Mouse (Mus musculus) A20 (cell line): ENCODE measurements at regions not wholly inside any gene's neighbourhood (a gene's known extent, or its start where the extent isn't known, plus 50 kb on each side); places are given as distances from the start of the nearest gene placed in this dataset.

Source experiments
- DNase-seq: peaks from one replicate; pipeline ENCODE4 v3.0.0-alpha.2; 2011; ENCODE audit warnings: low read depth, low spot score

DNA sequence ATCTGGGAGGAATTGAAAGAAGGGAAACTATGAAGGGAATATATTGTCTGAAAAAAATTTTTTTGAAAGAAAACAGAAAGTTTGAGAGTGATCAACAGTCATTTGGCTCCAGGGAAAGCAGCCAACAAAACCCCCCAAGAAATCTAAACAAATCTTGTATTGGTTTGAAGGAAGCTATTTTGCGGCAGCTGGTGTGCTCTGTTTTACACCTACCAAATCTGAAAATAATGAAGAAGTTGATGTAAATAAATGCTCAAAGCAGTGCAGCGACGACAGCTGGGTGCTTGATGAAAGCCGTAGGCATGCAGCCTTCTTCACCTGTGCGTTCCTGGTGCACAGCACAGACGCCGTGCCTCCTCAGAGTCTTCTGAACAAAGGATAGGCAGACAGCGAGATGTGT is 488.2 kb downstream of the Tmem132b start:
- DNase-seq: no peak

DNA sequence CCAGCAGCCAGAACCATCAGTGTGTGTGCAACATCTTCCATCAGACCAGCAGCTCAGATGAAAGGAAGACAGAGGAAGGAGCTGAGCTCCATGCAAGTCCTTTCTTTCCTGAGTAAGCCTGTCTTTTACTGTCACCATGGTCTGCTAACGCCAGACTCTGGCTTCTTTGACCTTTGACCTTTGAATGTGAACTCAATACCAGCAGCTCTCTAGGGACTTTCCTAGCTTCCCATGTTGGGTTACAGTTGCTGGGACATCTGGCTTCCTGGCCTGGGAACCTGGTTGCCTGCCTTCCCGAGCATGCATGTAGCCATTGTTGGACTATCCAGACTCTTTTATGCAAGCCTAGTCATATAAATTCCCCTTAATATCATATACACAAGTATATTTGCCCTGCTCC is 492.3 kb downstream of the Tmem132b start:
- no peak for DNase-seq

DNA sequence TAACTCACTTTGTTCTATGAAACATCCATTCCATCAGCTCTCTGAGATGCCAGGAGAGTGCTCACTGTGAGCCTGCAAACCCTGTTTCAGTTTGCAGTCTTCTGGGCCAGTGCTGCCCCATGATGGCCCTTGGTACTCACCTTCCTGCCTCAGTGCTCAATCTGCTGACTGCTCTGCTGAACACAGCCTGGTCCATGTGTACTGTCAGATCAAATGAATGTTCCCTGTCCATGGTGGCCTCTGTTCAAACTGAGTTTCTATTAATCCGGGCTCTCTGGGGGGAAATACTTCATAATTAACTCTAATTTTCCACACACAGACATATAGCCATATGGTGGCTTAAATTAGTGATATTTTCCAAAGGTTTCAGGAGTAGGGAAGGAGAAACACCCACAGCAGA is 503.3 kb downstream of the Tmem132b start:
- no peak for DNase-seq

DNA sequence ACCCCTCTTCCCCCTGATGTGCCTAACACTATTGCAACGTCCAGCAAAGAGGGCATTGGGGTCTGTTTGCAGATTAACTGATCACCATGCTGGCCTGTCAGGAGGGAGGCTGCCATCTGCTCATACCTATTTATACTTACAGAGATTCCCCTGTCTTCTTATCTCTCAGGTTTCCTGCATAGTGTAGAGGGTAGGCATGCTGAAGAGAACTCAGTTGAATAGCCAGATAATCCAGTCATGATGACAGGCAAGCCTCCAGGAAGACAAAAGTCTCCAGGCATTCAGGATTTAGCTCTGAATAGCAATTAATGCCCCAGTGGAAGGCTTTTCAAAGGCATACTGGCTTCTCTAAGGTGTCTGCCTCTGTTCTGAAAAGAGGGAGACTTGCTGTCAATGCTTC is 505.1 kb downstream of the Tmem132b start:
- no peak for DNase-seq

DNA sequence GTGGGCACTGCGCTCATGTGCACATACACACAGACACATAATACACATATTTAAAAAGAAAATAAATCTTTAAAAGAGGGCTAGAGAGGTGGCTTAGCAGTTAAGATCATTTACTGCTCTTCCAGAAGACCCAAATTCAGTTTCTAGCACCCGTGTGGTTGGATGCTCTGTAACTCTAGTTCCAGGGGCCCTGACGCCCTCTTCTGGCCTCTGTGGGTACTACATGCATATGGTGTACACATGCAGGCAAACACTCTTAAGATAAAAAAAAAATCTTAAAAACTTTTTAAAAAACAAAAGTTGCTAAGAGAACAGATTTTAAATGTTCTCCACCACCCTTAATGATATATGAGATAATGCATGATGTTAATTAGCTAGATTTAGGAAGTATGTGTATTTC is 514.2 kb downstream of the Tmem132b start:
- no peak for DNase-seq

DNA sequence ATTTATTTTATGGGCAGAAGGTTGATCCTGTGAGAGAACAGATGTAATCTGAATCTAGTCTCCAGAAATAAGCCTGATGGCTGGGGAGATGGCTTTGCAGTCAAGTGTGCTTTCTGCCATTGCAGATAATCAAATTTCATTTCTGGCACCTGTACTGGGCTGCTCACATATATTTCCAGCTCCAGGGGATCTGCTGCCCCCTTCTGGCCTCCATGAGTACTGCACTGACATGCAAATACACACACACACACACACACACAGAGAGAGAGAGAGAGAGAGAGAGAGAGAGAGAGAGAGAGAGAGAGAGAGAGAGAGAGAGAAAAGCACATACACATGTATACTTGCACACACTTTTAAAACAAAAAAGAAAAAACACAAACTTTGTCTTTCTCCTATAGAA is 532.1 kb downstream of the Tmem132b start:
- no peak for DNase-seq

DNA sequence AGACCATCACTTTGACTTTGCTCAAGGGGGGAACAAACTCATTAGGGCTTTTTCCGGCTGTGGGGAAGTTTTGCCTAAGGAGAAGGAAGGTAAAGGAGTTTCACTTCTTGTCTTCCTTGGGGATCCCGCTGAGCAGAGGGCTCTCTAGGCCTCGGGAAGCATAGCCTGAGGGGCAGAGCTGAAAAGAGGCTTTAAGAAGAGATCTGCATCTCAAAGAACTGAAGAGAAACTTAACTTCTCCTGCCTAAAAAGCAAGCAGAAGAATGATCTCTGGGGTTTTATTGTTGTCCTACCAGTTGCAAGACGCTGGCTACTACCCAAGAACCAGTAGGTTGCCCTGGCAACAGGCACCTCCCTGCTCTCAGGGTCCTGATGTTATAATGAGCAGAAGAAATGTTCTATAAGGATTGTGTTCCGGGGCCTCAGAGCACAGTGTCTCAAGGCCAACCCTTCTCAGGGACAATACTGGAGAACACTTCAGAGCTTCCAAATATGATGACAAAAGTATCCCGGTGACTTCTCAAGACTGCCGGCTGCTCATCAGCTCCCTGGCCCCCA is 547.8 kb downstream of the Tmem132b start:
- no peak for DNase-seq

DNA sequence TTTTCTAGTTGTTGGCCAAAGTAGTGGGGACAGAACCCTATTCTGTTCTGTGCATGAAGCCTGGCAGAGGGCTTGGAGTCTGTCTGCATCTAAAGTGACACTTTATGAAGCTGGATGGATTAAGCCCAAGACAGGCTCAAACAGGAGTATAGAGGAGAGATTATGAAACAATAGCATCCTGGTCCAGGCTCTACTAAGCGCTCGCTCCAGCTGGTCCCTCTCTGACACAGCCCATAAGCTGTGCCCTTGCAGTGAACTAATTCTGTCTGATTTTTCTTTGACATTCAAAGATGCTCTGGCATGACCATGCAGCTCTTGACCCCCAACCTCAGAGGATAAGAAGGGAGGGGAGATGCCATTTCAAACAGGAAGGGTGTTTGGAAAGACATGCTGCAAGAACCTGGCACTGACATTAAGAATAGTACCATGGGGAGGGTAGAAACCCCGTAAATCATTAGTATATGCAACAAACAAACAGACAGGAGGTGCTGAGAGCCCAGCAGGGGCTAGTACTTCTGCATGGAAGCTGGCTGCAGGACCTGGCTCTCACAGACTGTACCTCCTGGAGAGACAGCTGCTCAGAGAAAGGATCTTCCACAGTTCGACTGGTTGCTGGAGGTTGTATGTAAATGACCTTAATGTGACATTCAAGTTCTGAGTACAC is 556.8 kb downstream of the Tmem132b start:
- no peak for DNase-seq

DNA sequence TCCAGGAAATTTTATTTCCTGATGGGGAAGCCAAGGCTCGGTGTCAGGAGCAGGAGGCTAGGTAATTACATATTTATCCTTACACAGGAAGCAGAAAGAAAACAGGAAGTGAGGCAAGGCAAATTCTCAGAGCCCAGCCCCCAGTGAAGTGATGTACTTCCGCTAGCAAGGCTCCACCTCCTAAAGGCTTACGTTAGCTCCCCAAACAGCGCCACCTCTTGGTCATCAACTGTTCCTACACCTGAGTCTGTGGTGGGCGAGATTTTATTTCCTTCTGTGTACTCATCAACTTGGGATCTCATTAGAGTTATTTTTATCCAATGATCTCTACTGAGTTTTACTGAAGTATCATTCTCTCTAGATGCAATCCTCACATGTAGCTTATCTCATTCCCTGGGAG is 561.6 kb downstream of the Tmem132b start:
- no peak for DNase-seq

DNA sequence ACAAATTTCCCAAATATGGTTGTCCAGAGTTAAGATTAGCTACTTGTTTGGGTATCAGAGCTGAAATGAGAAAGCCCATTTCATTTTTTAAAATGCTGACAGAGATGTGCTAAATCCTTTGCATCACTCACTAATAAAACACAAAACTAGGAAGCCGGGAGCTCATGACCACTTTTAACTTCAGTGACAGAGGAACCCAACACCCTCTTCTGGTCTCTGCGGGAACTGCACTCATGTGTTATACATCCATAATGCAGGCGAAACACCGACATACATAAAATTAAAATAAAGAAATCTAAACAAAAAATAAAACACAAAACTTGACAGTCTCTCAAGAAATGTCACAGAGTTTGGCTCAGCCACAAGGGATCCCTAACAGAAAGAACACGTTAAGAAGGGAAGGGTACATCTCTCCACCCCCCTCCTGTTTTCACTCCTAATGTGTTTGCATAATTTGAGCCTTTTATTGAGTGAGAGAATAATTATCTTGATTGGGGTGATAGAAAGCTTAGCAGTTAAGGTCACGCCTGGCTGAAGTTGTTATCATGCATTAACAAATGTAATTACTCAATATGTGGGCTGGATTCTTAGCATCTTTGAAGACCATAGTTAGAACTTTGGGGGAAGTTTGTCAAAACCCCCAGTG is 565.2 kb downstream of the Tmem132b start:
- DNase-seq: no peak

DNA sequence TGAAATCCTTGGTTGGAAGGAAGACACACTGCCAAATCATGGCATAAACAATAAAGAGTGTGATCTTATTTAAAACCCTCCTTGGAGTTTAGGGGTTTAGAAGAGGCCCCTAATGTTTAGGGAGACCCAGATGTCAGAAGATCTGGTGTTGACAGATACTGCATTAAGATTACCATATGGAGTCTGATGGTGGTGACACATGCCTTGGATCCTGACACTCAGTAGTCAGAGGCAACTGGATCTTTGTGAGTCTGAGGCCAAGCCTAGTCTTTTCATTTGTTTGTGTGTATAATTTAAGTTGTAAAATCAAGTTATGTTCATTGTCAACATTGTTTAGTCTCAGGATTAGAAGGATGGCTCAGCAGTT is 565.7 kb downstream of the Tmem132b start:
- DNase-seq: no peak

DNA sequence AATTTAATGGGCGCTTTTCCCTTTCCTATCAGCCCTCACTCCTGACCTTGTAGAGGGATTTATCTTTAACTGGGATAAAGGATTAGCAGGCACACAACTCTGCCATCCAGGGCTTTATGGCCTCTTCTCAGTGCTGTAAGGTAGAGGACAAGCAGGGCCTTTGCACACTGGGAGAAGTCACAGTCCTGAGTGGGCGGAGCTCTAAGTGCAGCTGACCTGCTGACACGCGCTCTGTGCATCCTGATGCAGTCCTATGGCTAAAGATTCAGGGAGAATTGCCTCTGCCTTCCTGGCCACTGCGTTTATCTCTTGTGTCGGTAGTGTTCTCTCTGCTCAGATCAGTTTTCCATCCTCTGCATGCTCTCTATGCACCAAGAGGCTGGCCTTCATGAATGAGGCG is 566.9 kb downstream of the Tmem132b start:
- no peak for DNase-seq

DNA sequence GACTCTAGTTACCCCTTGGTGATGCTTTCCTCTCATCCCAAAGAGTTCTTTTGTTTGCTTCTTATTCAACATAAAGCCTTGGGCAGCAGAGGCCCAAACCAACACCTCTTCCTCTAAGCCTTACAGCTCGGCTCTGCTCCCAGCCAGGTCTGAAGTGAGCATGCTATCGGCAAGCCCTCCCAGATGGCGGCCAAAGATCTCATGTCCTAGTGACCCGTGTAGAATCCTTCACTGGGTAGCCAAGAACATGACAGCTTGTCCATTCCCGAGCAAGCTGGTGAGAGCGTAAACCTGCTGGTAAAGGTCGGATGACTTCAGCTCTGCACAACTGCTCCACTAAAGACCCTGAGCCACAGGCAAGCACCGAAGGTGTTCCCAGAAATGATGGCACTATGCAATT is 568.4 kb downstream of the Tmem132b start:
- no peak for DNase-seq

DNA sequence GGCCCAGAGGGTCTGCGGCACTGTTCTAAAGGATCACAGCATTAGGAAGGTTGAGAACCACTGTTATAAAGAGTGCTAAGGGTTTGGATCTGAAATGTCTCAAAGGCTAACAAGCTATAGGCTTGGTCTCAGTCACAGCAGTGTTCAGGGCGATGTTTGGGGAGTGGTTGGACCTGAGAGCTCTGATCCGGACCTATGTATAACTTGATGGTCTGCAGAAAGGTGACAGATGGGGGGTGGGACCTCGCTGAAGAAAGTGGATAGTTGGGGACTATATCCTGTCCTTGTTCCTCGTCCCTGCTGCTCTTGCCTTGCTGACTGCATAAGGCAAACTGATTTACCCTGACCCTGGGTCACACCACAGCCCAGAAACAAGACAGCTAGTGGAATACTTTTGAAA is 572.9 kb downstream of the Tmem132b start:
- no peak for DNase-seq

DNA sequence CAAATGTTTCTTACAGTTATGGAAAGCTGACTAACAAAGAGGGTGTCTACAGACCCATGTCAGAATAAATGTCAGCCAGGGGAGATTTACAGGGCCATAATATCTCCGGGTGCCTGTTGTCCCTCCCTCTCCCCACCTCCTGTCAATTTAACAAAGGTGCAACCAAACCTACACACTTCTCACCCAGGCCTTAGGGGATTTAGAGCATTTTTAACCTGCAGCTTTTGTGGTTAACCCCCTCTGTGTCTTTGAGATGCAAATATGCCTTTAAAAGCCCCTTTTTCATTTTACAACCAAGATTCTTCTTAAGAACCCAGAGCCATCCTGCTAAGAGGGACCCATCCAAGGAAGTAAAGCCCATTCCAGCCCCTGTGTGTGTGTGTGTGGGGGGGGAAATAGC is 573.3 kb downstream of the Tmem132b start:
- DNase-seq: no peak

DNA sequence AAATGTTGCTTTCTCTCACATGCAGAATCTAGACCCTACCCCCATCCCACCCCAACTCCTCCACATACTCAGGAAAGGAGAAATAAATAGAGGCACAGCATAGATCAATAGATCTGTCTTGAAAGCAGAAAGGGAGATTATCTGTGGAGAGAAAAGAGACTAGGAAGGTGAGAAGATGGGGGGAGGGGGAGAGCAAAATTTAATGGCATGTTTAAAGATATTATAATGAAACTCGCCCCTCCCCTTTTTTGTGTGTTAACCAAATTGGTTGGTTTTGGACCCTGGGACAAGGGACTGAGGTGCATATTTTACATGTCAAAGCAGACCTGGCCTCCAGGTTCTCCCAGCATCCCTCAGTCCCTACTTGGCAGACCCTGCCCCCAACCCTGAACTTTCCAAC is 573.9 kb downstream of the Tmem132b start:
- DNase-seq: no peak

DNA sequence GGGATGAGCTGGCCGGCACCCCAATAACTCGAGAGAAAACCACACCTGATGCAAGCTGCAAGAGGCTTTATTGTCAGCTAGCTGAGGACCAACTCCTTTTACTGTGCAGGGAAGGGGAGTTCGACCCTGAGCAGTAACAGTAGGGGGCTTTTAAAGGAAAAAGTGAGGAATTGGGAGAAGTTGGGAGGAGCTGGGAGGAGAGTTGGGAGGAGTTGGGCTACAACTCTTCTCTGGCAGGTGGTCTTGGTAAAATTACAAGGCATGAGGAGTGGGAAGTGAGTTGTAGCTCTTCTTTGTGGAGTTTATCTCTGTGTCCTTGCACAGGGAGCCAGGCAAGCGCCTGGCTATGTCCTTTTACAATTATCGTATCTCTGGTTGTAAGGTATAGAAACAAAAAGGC is 575.4 kb downstream of the Tmem132b start:
- no peak for DNase-seq

DNA sequence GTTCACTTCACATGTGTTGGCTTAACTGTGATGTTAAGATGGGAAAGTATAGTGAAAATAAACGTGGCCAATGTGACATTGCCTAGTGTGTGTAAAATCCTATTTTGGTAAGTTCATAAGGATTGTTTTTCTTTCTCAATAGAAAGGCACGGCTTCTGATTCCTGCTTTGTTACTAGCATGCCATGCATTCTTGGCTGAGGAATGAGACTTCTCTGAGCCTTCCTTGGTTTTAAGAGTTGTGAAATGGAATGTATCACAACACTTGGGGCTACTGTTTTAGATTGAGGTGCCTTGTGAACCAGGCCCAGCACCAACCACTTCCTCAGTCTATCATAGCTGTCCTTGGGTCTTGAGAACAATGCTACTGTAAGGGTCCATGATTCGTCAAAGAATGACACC is 577.3 kb downstream of the Tmem132b start:
- no peak for DNase-seq

DNA sequence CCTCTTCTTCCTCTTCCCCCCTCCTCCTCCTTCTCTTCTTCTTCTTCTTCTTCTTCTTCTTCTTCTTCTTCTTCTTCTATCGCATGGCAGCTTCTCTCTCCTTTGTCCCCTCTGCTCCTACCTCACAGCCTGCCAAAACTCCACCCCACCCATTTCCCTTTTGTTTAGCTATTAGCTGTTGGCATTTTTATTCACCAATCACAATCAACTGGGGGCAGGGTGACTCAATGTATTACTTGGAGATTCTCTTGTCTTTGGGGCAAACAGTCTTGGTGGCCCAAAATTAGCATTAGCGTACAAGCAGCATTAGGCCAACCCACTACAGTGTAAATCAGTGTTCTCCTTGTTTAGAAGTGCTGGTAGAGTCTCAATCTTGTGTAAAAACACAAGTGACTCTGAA is 585.7 kb downstream of the Tmem132b start:
- DNase-seq: no peak

DNA sequence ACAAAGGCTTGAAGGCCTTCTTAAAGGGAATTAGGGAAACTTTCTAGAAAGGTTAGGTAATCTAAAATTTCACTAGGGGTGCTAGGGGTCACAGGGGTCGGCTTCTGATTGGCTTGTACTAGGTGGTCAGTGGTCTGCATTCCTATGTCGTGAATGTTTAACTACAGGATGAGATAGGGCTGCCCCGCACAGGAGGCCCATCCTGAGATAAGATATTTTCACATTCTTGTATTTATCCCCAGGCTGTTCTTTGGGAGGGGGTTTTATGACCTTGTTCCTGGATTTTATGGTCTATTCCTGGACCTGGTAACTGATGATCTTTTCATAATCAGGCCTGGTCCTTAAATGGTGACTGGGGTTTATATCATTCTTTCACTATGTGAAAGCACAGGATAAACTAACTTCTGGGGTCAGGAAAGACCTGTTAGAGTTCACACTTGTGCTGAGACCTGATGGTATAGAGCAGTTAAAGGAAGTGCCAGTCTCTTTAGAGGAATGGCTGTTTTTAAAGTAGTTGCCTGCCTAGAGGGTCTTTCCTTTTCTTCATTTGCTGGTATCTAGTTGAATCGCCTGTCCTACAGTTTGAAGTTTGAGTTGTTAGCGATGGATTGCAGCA is 586.4 kb downstream of the Tmem132b start:
- no peak for DNase-seq

DNA sequence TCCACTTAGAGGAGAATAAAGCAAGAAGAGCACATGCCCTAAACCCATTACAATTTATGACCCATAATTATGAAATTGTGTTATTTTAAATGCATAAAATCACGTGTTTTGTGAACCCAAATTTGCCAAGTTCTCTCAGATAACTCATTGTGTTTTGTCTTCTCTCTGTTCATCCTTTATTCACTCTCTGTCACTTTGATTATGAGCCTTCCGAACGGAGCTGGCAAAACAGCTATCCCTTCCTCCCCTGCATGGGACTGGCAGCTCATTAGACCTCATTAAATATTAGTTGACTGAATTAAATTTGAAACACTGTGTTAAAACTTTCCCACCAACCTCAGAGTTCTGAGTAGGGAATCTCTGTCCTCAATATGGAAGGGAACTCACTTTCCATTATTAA is 587.2 kb downstream of the Tmem132b start:
- no peak for DNase-seq

DNA sequence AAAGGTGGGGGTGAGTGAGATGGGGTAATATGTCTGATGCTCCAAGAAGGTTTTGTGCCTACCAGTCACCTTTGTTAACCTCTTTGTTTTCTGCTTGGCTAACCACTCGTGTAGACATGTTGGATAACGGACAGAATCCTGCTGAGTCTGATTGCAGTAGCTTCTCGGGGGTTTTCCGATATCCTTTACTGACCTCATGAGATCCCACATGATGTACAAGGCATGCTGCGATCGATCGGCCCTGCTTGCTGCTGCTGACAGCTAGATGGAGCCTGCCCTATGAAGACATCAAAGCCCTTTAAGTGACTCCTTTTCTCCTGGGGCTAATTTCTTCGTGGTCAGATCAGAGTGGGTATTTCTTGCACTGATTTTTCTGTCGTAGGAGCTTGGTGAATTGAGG is 591.6 kb downstream of the Tmem132b start:
- no peak for DNase-seq

DNA sequence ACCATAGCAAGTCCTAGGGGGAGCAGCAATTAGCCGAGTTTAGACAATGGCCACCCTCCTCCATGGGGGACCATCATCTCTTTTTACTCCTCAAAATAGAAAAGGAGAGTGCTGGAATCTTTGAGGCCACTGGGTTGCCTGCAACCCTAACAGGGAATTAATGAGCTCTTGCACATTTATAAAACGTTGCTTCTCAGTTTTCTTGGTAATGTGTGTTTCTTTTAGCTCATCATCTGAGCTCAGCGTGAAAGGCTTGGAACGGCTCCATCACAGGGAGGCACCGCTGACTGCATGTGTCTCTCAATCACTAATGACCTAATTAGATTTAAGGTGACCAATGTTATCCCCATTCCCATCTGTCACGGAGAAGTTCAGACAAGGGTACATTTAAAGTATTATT is 595.9 kb downstream of the Tmem132b start:
- no peak for DNase-seq
